Mouse (Mus musculus) left cerebral cortex, adult 2 months (tissue): ENCODE data around the gene Midn. TPM values are rescaled to one million over a fixed set of nuclear protein-coding genes. Genes with fewer than 3 reads are reported as not detected.
A peak's percentile ranks its signal among the peaks of the same experiment; 100 is the strongest.

Experiments
- DNase-seq, 2 experiments: peaks; one replicate each; pipeline ENCODE4 v3.0.0; 2021 to 2022; ENCODE audit warnings: low spot score in 2 of 2, mixed read lengths in 1 of 2; ENCODE audit errors: extremely low spot score in 1 of 2
- H3K27ac ChIP-seq: fragments of 200-600 bp; 2 replicates; pipeline ENCODE4 v1.8.1; 2022
- H3K4me3 ChIP-seq: fragments of 200-600 bp; 2 replicates; pipeline ENCODE4 v1.8.1; 2022
- CTCF ChIP-seq: fragments of 200-600 bp; IDR thresholded peaks from 2 replicates; pipeline ENCODE4 v1.8.1; 2022; ENCODE audit warnings: antibody characterized with exemption, mild to moderate bottlenecking, moderate library complexity
- intact Hi-C: fragments of 180-260 bp; cut with DNase I; formaldehyde crosslinking; loops from one replicate; pipeline ENCODE4 v1.15.1; 2025
- total RNA-seq, 2 experiments: library from RNA; stranded (reverse); gene quantifications; 2 replicates each; pipeline ENCODE4 v1.2.3; 2021

Gene Midn
- total RNA-seq, 2 experiments from 2014 or later = 80.7 to 127 TPM

DNA sequence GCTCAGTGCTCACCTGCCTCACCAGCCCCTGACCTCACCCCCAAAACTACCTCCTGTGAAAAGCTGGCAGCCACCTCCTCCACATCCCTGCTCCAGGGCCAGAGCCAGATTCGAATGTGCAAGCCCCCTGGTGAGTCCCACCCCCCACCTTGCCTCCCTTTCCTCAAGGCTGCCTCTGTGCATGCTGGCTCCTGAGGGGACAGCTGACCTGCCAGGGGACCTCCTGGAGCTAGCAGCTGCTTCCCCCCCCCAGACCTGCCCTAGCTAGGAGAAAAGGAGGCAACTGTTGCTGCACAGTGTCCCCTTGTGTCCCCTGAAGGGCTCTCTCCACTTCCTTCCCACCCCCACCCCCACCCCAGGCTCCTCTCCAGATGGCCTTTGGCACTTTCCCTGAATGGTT is 7.2 kb downstream of the Midn start:
- TF ChIP-seq CTCF = no peak
- intact Hi-C loops = no loop called here
- H3K4me3 ChIP-seq = no peak overlapping the region
- H3K27ac ChIP-seq = peak overlapping the region; percentile 97; the same call in 1 of the 2 replicates
- no peak for DNase-seq

- TF ChIP-seq CTCF = no peak
- peak overlapping the region; percentile 97 for H3K27ac ChIP-seq
- DNase-seq = no peak
- H3K4me3 ChIP-seq = no peak overlapping the region; the same call in 1 of the 2 replicates
- intact Hi-C loops = no loop called here
Measured at GRCm38 (mm10) chr10:80156002-80156751, 8.1 kb downstream of the Midn start.

- intact Hi-C loops = no loop called here
- TF ChIP-seq CTCF = no peak
- DNase-seq = no peak
Measured at GRCm38 (mm10) chr10:80156752-80157053, 8.6 kb downstream of the Midn start.

GRCm38 (mm10) chr10:80157141-80157929 is 9.3 kb downstream of the Midn start:
- no peak for DNase-seq
- intact Hi-C loops = no loop called here

More at GRCm38 (mm10) chr10:80156752-80157053, 8.6 kb downstream of the Midn start:
- Histone ChIP-seq H3K4me3 (no peak overlapping the region; the same call in 1 of the 2 replicates), H3K27ac (peak overlapping the region; percentile 97)

DNA sequence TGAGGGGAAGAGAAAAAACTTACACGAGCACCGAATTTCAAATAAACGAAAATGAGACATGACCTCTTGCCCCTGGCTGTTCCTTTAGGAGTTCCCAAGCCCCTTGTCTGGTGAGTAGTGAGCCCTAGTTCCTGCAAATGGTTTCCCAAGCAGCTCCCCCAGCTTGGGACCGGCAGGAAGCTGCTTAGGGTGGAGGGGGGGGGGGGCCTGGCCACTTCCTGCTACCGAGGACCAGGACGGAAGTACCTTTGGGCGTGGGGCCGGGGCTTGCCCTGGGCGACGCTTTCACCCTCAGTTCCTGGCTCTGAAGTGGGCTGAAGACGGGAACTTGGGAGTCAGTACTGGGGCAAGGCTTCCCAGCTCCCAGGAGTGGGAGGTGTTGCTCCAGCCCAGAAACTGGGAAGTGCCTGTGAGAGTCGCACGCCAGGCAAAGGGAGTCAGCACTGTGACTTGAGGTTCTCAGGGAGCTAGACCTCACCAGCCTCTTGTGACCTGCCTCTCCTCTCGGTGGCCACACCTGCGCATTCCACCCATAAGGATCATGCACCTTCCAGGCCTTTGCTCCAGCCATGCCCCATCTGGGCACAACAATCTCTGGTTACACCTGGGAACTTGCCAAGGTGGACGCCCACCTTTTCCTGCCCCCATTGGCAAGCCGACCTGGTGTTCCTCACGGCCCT is 10.4 kb downstream of the Midn start:
- Histone ChIP-seq H3K27ac (peak overlapping the region; percentile 97), H3K4me3 (no peak overlapping the region)
- no peak for TF ChIP-seq CTCF
- intact Hi-C loops = no loop called here
- peak in 1 of 2 experiments; percentile 54 for DNase-seq

More at GRCm38 (mm10) chr10:80157141-80157929, 9.3 kb downstream of the Midn start:
- Histone ChIP-seq H3K27ac (peak overlapping the region; percentile 97), H3K4me3 (no peak overlapping the region)
- no peak for TF ChIP-seq CTCF

GRCm38 (mm10) chr10:80159021-80159560 is 11.0 kb downstream of the Midn start:
- H3K4me3 ChIP-seq = peak overlapping the region; percentile 34
- no peak for DNase-seq
- intact Hi-C loops = no loop called here
- peak overlapping the region; percentile 97 for H3K27ac ChIP-seq
- TF ChIP-seq CTCF = no peak

DNA sequence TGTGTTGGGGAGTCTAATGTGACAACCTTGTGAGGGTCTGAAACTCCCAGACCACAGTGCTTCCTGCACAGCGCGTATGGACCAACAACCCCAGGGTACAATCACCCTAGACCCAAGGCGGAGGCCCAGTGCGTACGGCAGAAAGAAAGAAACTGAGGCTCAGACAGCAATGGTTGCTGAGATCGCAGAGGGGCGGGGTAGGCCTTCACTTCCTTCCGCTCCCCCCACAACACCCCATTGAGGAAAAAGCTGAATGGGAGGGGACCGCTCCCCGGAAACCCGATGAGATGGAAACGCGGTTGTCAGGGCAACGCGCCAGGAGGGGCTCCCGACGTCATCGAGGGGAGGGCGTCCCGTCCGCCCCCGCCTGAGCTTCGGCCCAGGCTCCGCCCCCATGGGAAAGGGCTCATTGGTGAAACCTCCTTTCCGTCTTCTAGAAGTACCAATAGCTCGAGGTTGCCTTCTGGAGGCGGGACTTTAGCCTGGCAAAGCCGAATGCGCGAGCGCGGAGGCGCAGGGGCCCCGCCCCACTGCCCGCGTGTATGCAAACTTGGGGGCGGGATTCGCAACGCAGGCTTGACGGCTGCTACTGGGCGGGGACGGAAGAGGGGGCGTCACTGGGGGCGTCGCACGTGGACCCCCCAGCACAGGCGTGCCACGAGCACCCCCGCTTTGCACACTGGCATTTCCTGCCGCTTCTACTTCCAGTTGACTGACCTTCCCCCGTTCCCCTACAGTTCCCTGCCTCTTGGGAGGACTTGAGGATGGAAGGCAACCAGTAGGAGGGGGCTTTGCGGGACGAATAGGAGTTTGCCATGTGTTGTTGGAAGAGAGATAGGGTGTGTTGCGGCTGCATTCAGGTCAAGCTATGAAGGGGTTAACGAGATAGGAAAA is 11.7 kb downstream of the Midn start:
- Histone ChIP-seq H3K4me3 (peak overlapping the region; percentile 41), H3K27ac (peak overlapping the region; percentile 97)
- TF ChIP-seq CTCF = no peak
- DNase-seq = peak; percentile 99
- intact Hi-C loops = no loop called here

DNA sequence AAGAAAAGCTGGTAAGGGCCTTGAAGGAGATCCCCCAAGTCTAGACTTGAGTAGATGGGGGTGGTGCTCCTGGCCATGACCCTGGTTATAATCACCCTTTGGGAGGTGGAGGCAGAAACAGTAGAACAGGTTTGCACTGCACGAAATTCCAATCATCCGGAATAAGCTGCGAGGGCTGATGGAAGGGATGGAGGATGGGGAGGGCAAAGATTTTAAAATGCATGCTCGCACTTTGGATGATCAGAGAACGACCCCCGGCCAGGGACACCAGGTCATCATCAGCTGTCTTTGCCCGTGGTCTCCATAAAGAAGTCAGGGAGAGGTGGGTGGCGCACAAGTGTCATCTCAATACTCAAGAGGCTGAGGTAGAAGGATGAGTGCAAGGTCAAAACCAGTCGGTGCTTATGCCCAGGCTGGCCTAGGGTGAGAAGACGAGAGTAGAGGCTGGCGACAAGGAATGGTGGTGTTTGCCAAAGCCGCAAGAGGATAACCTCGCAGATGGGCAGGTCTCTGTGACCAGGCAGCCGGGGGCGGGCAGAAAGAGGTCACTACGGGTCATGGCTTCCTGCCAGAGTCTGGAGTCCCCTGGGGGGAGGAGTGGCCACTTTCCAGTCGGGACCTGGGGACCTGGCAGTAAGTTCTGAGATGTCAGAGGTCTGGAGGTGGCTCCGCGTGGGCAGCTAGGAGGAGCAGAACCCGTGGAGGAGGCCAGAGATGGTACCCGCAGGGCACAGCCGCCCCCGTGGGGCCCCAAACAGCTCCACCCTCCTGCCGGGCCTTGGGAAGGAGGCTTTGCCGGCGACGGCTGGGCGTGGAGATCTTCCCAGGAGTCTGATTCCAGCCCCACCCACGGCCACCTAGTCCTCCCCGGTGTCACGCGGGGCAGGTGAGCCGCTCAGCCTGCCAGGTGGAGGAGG is 12.6 kb downstream of the Midn start:
- intact Hi-C loops = no loop called here
- no peak for DNase-seq
- Histone ChIP-seq H3K4me3 (peak overlapping the region; percentile 3), H3K27ac (peak overlapping the region; percentile 97)
- no peak for TF ChIP-seq CTCF

DNA sequence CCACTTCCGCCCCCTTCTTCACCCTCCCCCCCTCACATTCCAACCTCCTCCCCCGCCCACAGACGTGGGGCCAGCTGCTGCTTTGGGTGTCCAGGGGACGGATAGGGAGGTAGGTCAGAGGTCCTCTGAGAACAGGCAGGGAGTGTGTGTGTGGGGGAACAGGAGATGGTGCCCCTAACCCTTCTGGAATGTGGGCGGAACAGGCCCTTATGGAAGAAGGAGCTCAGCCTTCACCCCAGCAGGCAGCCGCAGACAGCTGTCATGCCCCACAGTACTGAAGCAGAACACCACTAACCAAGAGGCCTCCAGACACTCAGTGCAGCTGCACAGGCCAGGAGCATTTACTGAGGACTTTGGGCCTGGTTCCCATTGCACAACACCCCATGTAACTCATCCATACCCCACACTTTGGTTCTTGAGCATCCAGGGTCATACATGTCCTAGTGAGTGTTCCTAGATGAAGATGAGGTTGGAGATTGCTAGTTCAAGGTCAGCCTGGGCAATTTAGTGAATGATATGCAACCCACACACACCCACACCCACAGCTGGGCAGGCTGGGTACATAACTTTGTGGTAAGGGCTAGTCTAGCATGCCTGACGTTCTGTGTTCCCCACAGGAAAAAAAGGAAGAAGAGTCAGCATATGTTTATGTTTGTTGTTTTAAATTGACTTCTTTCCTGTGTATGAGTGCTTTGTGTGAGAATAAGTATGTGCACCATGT is 13.6 kb downstream of the Midn start:
- intact Hi-C loops = no loop called here

GRCm38 (mm10) chr10:80162243-80162608 is 14.2 kb downstream of the Midn start:
- DNase-seq = no peak
- no peak for TF ChIP-seq CTCF
- no peak overlapping the region for H3K27ac ChIP-seq
- intact Hi-C loops = no loop called here
- H3K4me3 ChIP-seq = no peak overlapping the region

More for the DNA sequence above, 13.6 kb downstream of the Midn start:
- TF ChIP-seq CTCF = no peak
- no peak overlapping the region for H3K4me3 ChIP-seq
- DNase-seq = no peak
- H3K27ac ChIP-seq = peak overlapping the region; percentile 97
